Mouse (Mus musculus): Measurements from ENCODE around the gene Ptch1. TPM values are rescaled to one million over a fixed set of nuclear protein-coding genes. Genes with fewer than 3 reads are reported as not detected.
A peak's percentile ranks its signal among the peaks of the same experiment; 100 is the strongest.

Gene Ptch1
- polyA plus RNA-seq, 1 experiment from 2014 or later = 30.5 TPM

DNA sequence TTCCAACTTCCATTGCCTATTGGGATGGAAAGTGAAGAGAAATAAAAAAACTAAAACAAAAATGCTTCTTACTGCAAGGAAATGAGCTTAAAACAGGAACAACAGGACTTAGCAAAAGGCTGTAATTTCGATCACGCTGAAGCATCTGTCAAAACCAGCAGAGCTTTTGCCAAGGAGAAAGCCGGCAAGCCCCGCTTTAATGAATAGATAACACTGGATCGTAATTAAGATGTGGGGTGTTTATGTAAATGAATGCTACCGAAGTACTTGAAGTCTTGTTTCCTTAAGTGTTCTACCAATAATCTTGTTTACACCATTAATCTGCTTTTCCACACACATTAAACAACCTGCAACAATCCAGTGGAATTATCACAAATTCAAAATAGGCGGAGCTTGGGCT, 28.1 kb downstream of the Ptch1 start:
- 59% methylated on average over 7 of the region's 7 CpGs for WGBS

DNA sequence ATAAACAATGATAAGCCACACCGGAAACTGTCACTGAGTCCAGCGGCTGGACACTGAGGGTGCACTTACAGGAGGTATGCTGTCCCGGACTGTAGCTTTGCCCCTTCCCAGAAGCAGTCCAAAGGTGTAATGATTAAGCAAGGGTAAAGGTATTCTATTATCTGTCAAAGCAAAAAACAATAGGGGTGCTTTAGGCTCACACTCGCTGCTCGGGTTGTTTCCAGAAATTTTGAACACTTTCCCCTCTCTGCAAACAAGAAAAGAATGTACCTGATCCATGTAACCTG, 28.5 kb downstream of the Ptch1 start:
- WGBS = 32% methylated on average over 5 of the region's 5 CpGs
- Histone ChIP-seq H3K4me2 (replicated peaks) (no peak overlapping the region), H3K4me3 (replicated peaks) (no peak overlapping the region), H3K36me3 (peaks cover 26% of the 10 kb centered on the region), H3K9me3 (no peaks in the 10 kb centered on the region), H3K9ac (no peak overlapping the region), H3K27me3 (replicated peaks) (no peaks in the 10 kb centered on the region), H3K4me1 (replicated peaks) (peaks cover 16% of the 10 kb centered on the region), H3K27ac (no peak overlapping the region)
- no peak for ATAC-seq

More for the DNA sequence above, 28.1 kb downstream of the Ptch1 start:
- H3K27me3 ChIP-seq (replicated peaks) = no peaks in the 10 kb centered on the region
- peaks cover 26% of the 10 kb centered on the region for H3K36me3 ChIP-seq
- H3K4me3 ChIP-seq (replicated peaks) = no peak overlapping the region
- no peak for ATAC-seq
- no peak overlapping the region for H3K9ac ChIP-seq
- peaks cover 17% of the 10 kb centered on the region for H3K4me1 ChIP-seq (replicated peaks)
- H3K9me3 ChIP-seq = no peaks in the 10 kb centered on the region
- no peak overlapping the region for H3K4me2 ChIP-seq (replicated peaks)
- no peak overlapping the region for H3K27ac ChIP-seq

DNA sequence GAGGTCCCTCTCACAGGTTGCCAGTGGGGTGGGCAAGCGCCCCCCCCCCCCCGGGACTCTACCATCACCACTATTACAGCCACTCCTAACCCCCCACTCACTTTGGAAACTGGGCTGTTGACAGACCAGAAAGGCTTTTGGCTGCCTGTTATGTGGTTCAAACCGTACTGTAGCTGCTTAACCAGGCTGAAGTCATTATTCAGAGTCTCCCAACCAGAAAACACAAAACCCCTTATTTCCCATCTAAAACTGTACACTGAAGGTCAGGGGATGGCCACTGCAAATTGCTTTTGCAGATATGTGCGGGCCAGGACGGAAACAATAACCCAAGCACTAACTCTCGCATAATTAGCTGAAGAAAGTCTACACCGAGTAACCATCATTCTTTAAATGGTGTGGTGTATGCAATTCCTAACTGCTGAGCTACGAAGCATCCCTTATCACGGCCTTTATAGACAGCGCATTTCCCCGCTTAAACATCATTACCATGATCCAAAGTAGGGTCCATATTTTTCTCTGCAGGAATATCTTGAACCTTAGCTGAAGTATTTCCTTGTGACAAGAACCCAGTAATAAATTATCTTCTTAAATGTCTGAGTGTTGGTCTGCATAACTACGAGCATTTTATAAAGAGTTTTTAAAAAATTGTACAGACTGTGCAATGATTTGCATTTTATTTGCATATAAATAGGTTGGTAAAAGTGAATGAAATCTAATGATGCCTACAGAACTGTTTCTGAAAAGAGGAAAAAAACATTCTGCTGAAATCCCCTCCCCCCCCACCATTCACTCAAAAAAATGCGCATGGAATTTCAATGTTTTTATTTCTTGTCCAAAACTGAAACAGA, 29.1 kb downstream of the Ptch1 start:
- no peak overlapping the region for H3K4me3 ChIP-seq (replicated peaks)
- H3K27me3 ChIP-seq (replicated peaks) = no peaks in the 10 kb centered on the region
- no peak overlapping the region for H3K9ac ChIP-seq
- no peak overlapping the region for H3K27ac ChIP-seq
- 67% methylated on average over 13 of the region's 13 CpGs for WGBS
- no peaks in the 10 kb centered on the region for H3K9me3 ChIP-seq
- H3K36me3 ChIP-seq = peaks cover 32% of the 10 kb centered on the region
- H3K4me1 ChIP-seq (replicated peaks) = peaks cover 12% of the 10 kb centered on the region
- H3K4me2 ChIP-seq (replicated peaks) = no peak overlapping the region
- no peak for ATAC-seq

DNA sequence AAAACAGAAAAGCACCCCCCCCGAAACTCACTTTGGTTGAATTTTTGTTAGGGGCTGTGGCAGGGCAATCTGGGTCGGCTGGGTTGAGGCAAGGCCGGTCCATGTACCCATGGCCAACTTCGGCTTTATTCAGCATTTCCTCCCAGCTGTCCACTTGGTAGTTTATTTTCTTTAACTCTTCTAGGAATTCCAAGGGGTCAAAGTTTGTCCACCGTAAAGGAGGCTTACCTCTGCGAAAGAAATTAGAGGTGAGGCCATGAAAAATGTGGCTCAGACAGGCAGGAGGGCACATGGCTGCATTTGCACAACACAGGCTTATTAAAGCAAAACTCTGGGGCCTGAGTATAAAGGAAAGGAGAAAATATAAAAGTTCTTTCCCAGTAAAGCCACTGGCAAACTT, 29.9 kb downstream of the Ptch1 start:
- no peaks in the 10 kb centered on the region for H3K9me3 ChIP-seq
- no peak for ATAC-seq
- H3K4me2 ChIP-seq (replicated peaks) = no peak overlapping the region
- no peak overlapping the region for H3K27ac ChIP-seq
- 55% methylated on average over 6 of the region's 6 CpGs for WGBS
- no peak overlapping the region for H3K4me3 ChIP-seq (replicated peaks)
- H3K9ac ChIP-seq = no peak overlapping the region
- peaks cover 3% of the 10 kb centered on the region for H3K4me1 ChIP-seq (replicated peaks)
- H3K36me3 ChIP-seq = peaks cover 41% of the 10 kb centered on the region
- no peaks in the 10 kb centered on the region for H3K27me3 ChIP-seq (replicated peaks)

DNA sequence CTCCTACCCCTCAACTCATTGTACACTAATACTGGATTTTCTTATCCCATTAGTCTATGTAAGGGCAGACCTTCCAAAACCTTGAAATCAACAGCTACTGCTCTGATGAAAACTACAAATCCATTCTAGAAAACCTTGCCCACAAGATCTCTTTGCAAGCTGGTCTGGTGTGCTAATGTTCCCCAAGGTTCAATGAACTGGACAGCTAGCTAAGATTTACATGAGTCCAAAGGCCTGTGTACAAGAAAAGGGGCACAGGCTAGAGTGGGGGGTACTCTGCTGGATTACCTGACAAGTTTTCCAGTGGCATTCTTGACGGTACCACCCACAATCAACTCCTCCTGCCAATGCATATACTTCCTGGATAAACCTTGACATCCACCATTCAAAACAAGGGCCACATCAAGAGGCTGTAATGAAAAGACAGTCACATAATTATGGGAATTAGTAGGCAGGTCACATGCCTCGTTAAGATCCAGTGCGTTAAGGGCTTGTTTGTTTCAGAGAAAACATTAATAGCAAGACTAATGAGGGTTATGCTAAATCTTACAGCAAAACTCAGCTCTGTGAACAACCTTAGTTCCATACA, 30.5 kb downstream of the Ptch1 start:
- no peak overlapping the region for H3K4me3 ChIP-seq (replicated peaks)
- no peak overlapping the region for H3K27ac ChIP-seq
- ATAC-seq = no peak
- no peaks in the 10 kb centered on the region for H3K9me3 ChIP-seq
- H3K36me3 ChIP-seq = peaks cover 46% of the 10 kb centered on the region
- WGBS = 78% methylated on average over 3 of the region's 3 CpGs
- H3K27me3 ChIP-seq (replicated peaks) = no peaks in the 10 kb centered on the region
- no peak overlapping the region for H3K4me2 ChIP-seq (replicated peaks)
- H3K9ac ChIP-seq = no peak overlapping the region
- no peaks in the 10 kb centered on the region; the same call in 1 of the 2 replicates for H3K4me1 ChIP-seq (replicated peaks)

DNA sequence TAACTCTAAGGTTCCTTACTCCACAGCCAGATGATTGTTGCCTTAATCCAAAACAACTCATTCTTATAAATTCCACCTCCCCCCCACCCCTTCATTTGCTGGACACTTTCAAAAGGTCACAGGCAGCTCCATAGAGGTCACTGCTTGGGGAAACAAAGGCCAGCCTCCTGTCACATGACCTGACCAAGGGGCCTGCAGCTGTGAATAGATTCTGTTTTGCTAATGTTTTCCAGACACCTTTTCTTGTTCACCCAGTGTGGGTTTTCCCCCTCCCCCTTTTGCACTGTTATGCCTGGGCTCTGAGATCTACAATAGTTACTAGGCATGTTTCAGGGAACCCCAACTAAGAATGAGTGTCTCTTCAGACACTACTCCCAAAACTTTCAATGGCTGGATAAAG, 31.9 kb downstream of the Ptch1 start:
- Histone ChIP-seq H3K27me3 (replicated peaks) (no peaks in the 10 kb centered on the region), H3K36me3 (peaks cover 55% of the 10 kb centered on the region), H3K4me2 (replicated peaks) (no peak overlapping the region), H3K4me1 (replicated peaks) (no peaks in the 10 kb centered on the region; the same call in 1 of the 2 replicates), H3K9ac (no peak overlapping the region), H3K9me3 (no peaks in the 10 kb centered on the region), H3K4me3 (replicated peaks) (no peak overlapping the region), H3K27ac (no peak overlapping the region)
- no peak for ATAC-seq

DNA sequence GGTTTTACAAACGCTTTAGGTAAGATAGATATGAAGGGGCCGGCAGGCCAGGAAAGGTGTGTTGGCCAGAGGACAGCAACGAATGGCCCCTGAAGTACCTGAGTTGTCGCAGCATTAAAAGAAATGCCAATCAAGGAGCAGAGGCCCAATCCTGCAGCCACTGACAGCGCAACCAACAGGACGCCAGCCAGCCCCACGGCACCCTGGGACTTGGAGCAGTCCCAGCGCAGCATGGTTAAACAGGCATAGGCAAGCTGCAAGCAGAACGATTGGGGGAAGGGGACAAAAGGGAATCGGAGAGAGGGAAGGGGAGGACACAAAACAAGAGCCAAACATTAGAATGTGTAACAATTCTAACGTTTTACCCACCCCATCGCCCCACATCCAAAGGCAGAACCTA, 32.8 kb downstream of the Ptch1 start:
- Histone ChIP-seq H3K9ac (no peak overlapping the region), H3K36me3 (peaks cover 64% of the 10 kb centered on the region), H3K4me3 (replicated peaks) (no peak overlapping the region), H3K4me2 (replicated peaks) (no peak overlapping the region), H3K4me1 (replicated peaks) (no peaks in the 10 kb centered on the region; the same call in 1 of the 2 replicates), H3K27me3 (replicated peaks) (no peaks in the 10 kb centered on the region), H3K9me3 (no peaks in the 10 kb centered on the region), H3K27ac (no peak overlapping the region)
- ATAC-seq = no peak
- 76% methylated on average over 12 of the region's 12 CpGs for WGBS

DNA sequence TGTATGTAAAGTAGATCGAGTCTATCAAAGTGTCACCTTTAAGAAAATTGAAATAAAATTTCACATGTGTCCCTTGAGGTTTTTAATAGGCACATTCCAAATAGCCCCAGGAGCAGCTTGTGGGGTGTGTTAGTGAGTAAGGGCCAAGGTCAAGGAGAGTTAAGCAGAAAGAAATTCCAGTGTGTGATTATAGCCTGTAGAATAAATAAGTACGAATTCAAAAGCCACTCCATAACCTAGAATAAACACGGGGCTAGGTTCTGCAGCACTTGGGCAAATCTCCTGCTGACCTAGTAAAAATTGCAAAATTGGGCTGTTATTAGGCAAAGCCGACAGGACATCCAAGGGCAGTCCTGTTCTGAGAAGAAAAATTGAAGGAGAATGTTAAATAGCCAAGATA, 38.4 kb downstream of the Ptch1 start:
- Histone ChIP-seq H3K4me3 (replicated peaks) (no peak overlapping the region), H3K4me1 (replicated peaks) (peaks cover 5% of the 10 kb centered on the region; the same call in 1 of the 2 replicates), H3K9ac (no peak overlapping the region), H3K36me3 (peaks cover 67% of the 10 kb centered on the region), H3K4me2 (replicated peaks) (no peak overlapping the region), H3K9me3 (no peaks in the 10 kb centered on the region), H3K27ac (no peak overlapping the region), H3K27me3 (replicated peaks) (no peaks in the 10 kb centered on the region)
- ATAC-seq = no peak
- 53% methylated on average over 4 of the region's 4 CpGs for WGBS

DNA sequence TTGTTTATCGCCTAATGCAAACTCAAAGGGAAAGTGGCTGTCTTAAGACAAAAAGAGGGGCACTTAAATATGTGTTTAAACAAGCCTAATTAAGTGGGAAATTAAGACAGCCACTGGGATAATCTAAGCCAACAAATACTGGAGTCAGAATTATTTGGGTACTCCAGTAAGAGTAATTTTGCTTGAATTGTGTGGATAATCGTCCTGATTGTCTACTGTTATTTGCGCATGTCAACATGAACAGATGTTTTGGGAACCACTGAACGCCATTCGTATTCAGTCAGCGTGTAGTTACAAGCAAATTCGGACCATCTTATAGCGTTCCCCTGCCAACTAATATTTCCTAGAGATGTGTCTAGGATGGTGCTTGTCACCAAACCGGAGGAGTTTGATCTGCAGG, 42.5 kb downstream of the Ptch1 start:
- H3K9ac ChIP-seq = no peak overlapping the region
- peaks cover 41% of the 10 kb centered on the region for H3K4me1 ChIP-seq (replicated peaks)
- H3K27ac ChIP-seq = no peak overlapping the region
- H3K4me3 ChIP-seq (replicated peaks) = no peak overlapping the region
- ATAC-seq = no peak
- H3K4me2 ChIP-seq (replicated peaks) = no peak overlapping the region
- no peaks in the 10 kb centered on the region for H3K9me3 ChIP-seq
- 71% methylated on average over 9 of the region's 9 CpGs for WGBS
- H3K27me3 ChIP-seq (replicated peaks) = no peaks in the 10 kb centered on the region
- H3K36me3 ChIP-seq = peaks cover 48% of the 10 kb centered on the region

DNA sequence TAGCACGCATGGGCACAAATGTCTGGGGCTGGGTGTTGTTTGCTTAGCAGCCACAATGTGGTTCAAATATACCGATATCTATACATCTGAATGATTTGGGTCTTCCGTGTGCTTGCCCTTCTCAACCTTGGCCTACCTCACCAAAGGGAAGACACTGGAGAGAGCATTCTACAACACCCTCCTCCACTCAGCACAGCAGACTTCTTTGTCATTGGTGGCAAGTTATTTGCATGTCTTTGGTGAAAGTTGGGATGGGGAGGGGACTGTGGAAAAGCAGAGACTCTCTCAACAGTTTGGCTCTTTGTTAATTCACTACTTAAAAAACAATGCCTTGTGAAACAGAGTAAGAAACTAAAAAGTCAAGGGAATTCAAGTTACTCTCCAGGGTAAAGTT, 43.0 kb downstream of the Ptch1 start:
- no peak for ATAC-seq
- WGBS = 61% methylated on average over 3 of the region's 3 CpGs
- no peak overlapping the region for H3K4me2 ChIP-seq (replicated peaks)
- H3K9ac ChIP-seq = no peak overlapping the region
- H3K27me3 ChIP-seq (replicated peaks) = no peaks in the 10 kb centered on the region
- H3K9me3 ChIP-seq = no peaks in the 10 kb centered on the region
- H3K36me3 ChIP-seq = peaks cover 44% of the 10 kb centered on the region
- 0 out of 2 replicates have a peak overlapping the region, but pooled peaks have one; percentile 7 for H3K27ac ChIP-seq
- no peak overlapping the region for H3K4me3 ChIP-seq (replicated peaks)
- H3K4me1 ChIP-seq (replicated peaks) = peaks cover 43% of the 10 kb centered on the region

DNA sequence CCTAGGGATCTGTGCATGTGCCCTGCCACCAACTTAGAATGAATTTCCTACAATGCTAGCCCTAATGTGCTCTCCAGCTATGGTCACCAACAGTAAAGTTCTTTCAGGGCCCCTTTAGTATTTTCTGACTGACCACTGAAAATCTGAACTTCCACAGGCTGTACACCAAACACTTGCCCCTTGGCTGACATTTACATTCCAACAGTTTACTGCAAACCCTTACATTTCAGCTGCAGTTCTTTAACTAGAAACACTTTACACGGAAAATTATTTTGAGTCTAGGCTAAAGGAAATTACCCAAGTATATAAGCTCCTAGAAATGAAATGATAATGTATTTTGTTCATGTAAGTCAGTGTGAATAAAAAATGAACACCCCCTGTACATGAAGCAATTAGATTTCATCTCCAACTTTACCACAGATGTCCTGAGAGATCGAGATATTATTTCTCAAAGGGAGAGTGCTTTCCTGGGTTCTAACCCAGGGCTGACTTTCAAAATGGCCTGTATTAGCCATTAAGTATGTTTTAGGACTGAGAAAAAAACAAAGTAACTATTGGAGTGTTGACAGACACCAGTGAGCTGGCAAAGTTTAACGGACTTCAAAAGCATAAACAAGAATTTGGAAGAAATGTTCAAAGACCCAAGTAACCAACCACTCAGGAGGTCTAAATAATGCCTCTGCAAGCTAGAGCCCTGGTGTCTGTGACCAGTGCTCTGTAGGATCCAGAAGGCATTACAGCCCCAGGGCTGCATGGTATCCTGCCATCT, 43.6 kb downstream of the Ptch1 start:
- H3K9me3 ChIP-seq = no peaks in the 10 kb centered on the region
- 0 out of 2 replicates have a peak overlapping the region, but pooled peaks have one; percentile 7 for H3K27ac ChIP-seq
- H3K4me1 ChIP-seq (replicated peaks) = peaks cover 46% of the 10 kb centered on the region
- H3K4me2 ChIP-seq (replicated peaks) = no peak overlapping the region
- 51% methylated on average over 3 of the region's 3 CpGs for WGBS
- peaks cover 46% of the 10 kb centered on the region for H3K36me3 ChIP-seq
- no peak overlapping the region for H3K4me3 ChIP-seq (replicated peaks)
- H3K9ac ChIP-seq = no peak overlapping the region
- ATAC-seq = no peak
- no peaks in the 10 kb centered on the region for H3K27me3 ChIP-seq (replicated peaks)

DNA sequence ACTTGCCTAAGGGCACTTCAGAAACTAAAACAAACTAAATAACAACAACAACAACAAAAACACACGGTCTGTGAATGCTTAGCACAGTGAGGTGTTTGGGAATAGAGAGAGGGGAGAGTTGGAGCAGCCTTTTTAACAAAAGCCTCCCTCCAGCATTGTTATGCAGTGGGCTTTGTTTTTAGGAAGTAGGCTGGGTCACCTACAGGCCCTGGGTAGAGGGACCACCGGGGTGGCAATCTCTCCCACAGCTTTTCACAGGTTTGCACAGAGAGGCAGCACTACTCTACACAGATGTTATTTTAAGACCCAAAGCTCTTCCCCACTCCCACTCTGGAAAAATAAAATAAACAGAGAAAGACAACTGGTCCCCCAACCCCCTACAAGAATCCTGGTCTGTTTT, 44.5 kb downstream of the Ptch1 start:
- Histone ChIP-seq H3K4me2 (replicated peaks) (no peak overlapping the region), H3K9ac (peak overlapping the region; percentile 30; the same call in 1 of the 2 replicates), H3K4me1 (replicated peaks) (peaks cover 56% of the 10 kb centered on the region), H3K36me3 (peaks cover 46% of the 10 kb centered on the region), H3K4me3 (replicated peaks) (no peak overlapping the region), H3K9me3 (no peaks in the 10 kb centered on the region), H3K27me3 (replicated peaks) (no peaks in the 10 kb centered on the region), H3K27ac (peak overlapping the region; percentile 64)
- 21% methylated on average over 2 of the region's 2 CpGs for WGBS
- no peak for ATAC-seq
